Mouse (Mus musculus): ENCODE measurements around the gene Sec23a.

DNA sequence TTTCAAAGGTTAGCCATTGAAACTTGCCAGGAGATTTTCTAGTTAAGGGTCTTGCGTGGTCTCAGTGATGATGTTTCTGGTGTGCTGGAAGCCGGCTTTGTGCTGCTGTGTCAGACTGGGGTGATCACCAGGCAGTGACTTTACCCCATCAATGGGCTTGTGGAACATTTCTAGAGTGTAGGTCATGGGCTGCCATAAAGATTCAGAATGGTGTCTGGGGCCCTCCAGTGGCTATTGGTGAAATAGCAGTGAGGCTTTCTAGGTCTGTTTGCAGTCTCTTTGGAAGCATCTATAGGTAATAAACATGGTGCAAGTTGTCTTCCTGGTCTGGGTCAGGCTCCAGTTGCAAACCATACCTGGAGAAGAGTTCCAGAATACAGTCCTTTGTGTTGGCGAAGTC, 87.8 kb downstream of the Sec23a start:
- TF ChIP-seq CTCF (IDR thresholded peaks at IDR 0.05; ENCODE audit: borderline replicate concordance, extremely low read depth, insufficient read depth, insufficient read length): peak; percentile 60; the same call in 1 of the 2 replicates
- no peak for TF ChIP-seq POLR2A (IDR thresholded peaks at IDR 0.05; ENCODE audit: borderline replicate concordance, extremely low read depth, insufficient read depth, insufficient read length, poor library complexity, severe bottlenecking)

All from brain, embryonic 14.5 days (tissue).